Mouse (Mus musculus): ENCODE measurements around the gene Homer3. TPM values are rescaled to one million over a fixed set of nuclear protein-coding genes. Genes with fewer than 3 reads are reported as not detected.

Homer3 gene
- polyA plus RNA-seq, 1 experiment from 2014 or later, result 4.7 TPM

- Histone ChIP-seq H3K36me3 (ENCODE audit: control insufficient read depth, insufficient read depth) (peaks cover 87% of the 10 kb centered on the region), H3K4me2 (ENCODE audit: low read depth, low read length) (no peak overlapping the region), H3K27ac (ENCODE audit: low read length) (no peak overlapping the region), H3K4me3 (ENCODE audit: low read depth, low read length) (no peak overlapping the region), H3K9me3 (replicated peaks; ENCODE audit: control insufficient read depth, low read length) (no peaks in the 10 kb centered on the region), H3K4me1 (ENCODE audit: control insufficient read depth, low read depth, low read length) (peaks cover 14% of the 10 kb centered on the region), H3K27me3 (ENCODE audit: control insufficient read depth, insufficient read depth, low read depth, low read length) (no peaks in the 10 kb centered on the region), H3K9ac (ENCODE audit: low read depth, low read length) (no peak overlapping the region)
- no peak for ATAC-seq (ENCODE audit: low read depth)
- WGBS (ENCODE audit: insufficient replicate concordance), result 91% methylated on average over 7 of the region's 7 CpGs
These were observed 58.0 kb downstream of the Homer3 start for GRCm38 (mm10) chr8:70340659-70341058.

- WGBS (ENCODE audit: insufficient replicate concordance), result 86% methylated on average over 14 of the region's 14 CpGs
- Histone ChIP-seq H3K4me1 (ENCODE audit: control insufficient read depth, low read depth, low read length) (peaks cover 24% of the 10 kb centered on the region), H3K36me3 (ENCODE audit: control insufficient read depth, insufficient read depth) (peaks cover 78% of the 10 kb centered on the region), H3K4me2 (ENCODE audit: low read depth, low read length) (no peak overlapping the region), H3K4me3 (ENCODE audit: low read depth, low read length) (no peak overlapping the region), H3K9me3 (replicated peaks; ENCODE audit: control insufficient read depth, low read length) (no peaks in the 10 kb centered on the region), H3K27ac (ENCODE audit: low read length) (no peak overlapping the region), H3K27me3 (ENCODE audit: control insufficient read depth, insufficient read depth, low read depth, low read length) (no peaks in the 10 kb centered on the region), H3K9ac (ENCODE audit: low read depth, low read length) (no peak overlapping the region)
- ATAC-seq (ENCODE audit: low read depth), result no peak
These were observed 59.4 kb downstream of the Homer3 start for GRCm38 (mm10) chr8:70342007-70342406.

GRCm38 (mm10) chr8:70343076-70343475 is 60.4 kb downstream of the Homer3 start:
- Histone ChIP-seq H3K9ac (ENCODE audit: low read depth, low read length) (no peak overlapping the region), H3K36me3 (ENCODE audit: control insufficient read depth, insufficient read depth) (peaks cover 67% of the 10 kb centered on the region), H3K27me3 (ENCODE audit: control insufficient read depth, insufficient read depth, low read depth, low read length) (no peaks in the 10 kb centered on the region), H3K4me2 (ENCODE audit: low read depth, low read length) (no peak overlapping the region), H3K27ac (ENCODE audit: low read length) (no peak overlapping the region), H3K4me1 (ENCODE audit: control insufficient read depth, low read depth, low read length) (peaks cover 28% of the 10 kb centered on the region), H3K4me3 (ENCODE audit: low read depth, low read length) (no peak overlapping the region), H3K9me3 (replicated peaks; ENCODE audit: control insufficient read depth, low read length) (no peaks in the 10 kb centered on the region)
- ATAC-seq (ENCODE audit: low read depth), result no peak
- 91% methylated on average over 7 of the region's 7 CpGs for WGBS (ENCODE audit: insufficient replicate concordance)

GRCm38 (mm10) chr8:70343696-70344095 is 61.1 kb downstream of the Homer3 start:
- peaks cover 61% of the 10 kb centered on the region for H3K36me3 ChIP-seq (ENCODE audit: control insufficient read depth, insufficient read depth)
- peaks cover 35% of the 10 kb centered on the region for H3K4me1 ChIP-seq (ENCODE audit: control insufficient read depth, low read depth, low read length)
- no peak overlapping the region for H3K4me2 ChIP-seq (ENCODE audit: low read depth, low read length)
- no peak overlapping the region for H3K9ac ChIP-seq (ENCODE audit: low read depth, low read length)
- H3K27ac ChIP-seq (ENCODE audit: low read length), result no peak overlapping the region
- no peaks in the 10 kb centered on the region for H3K27me3 ChIP-seq (ENCODE audit: control insufficient read depth, insufficient read depth, low read depth, low read length)
- ATAC-seq (ENCODE audit: low read depth), result 0 out of 2 replicates have a peak, but pooled peaks have one; percentile 23
- WGBS (ENCODE audit: insufficient replicate concordance), result 61% methylated on average over 6 of the region's 6 CpGs
- no peaks in the 10 kb centered on the region for H3K9me3 ChIP-seq (replicated peaks; ENCODE audit: control insufficient read depth, low read length)
- H3K4me3 ChIP-seq (ENCODE audit: low read depth, low read length), result no peak overlapping the region

Other genes with a start within 250 kb of the Homer3 start
- 21.7 and 22.6 TPM in 2 replicates for gene Mau2, start 240.1 kb upstream of the Homer3 start, polyA plus RNA-seq (2015; fragmentation: Nextera tagmentation; extraction: Ambion mirVana)
- 14.7 and 14.9 TPM in 2 replicates for gene Sugp1, start 240.0 kb upstream of the Homer3 start, polyA plus RNA-seq (2015; fragmentation: Nextera tagmentation; extraction: Ambion mirVana)
- gene Tm6sf2, start 209.9 kb upstream of the Homer3 start, polyA plus RNA-seq (2015; fragmentation: Nextera tagmentation; extraction: Ambion mirVana), result 1.8 and 3.0 TPM in 2 replicates
- 0.04 TPM in 1 of 2 replicates, not detected in the other for gene Hapln4, start 199.4 kb upstream of the Homer3 start, polyA plus RNA-seq (2015; fragmentation: Nextera tagmentation; extraction: Ambion mirVana)
- 0.04 TPM in 1 of 2 replicates, not detected in the other for gene Ncan, start 162.0 kb upstream of the Homer3 start, polyA plus RNA-seq (2015; fragmentation: Nextera tagmentation; extraction: Ambion mirVana)
- gene Nr2c2ap, start 151.5 kb upstream of the Homer3 start, polyA plus RNA-seq (2015; fragmentation: Nextera tagmentation; extraction: Ambion mirVana), result 12.6 and 13.2 TPM in 2 replicates
- 7.4 TPM in 2 replicates for gene Rfxank, start 143.7 kb upstream of the Homer3 start, polyA plus RNA-seq (2015; fragmentation: Nextera tagmentation; extraction: Ambion mirVana)
- gene Borcs8, start 143.3 kb upstream of the Homer3 start, polyA plus RNA-seq (2015; fragmentation: Nextera tagmentation; extraction: Ambion mirVana), result 21.4 and 23.4 TPM in 2 replicates
- not detected in 2 replicates for gene Mef2b, start 143.1 kb upstream of the Homer3 start, polyA plus RNA-seq (2015; fragmentation: Nextera tagmentation; extraction: Ambion mirVana)
- gene Tmem161a, start 110.5 kb upstream of the Homer3 start, polyA plus RNA-seq (2015; fragmentation: Nextera tagmentation; extraction: Ambion mirVana), result 26.8 and 28.4 TPM in 2 replicates
- 8.4 and 12.0 TPM in 2 replicates for gene Slc25a42, start 70.5 kb upstream of the Homer3 start, polyA plus RNA-seq (2015; fragmentation: Nextera tagmentation; extraction: Ambion mirVana)
- 10.8 and 11.9 TPM in 2 replicates for gene Sugp2, start 48.6 kb upstream of the Homer3 start, polyA plus RNA-seq (2015; fragmentation: Nextera tagmentation; extraction: Ambion mirVana)
- 12.1 and 12.7 TPM in 2 replicates for gene Armc6, start 48.4 kb upstream of the Homer3 start, polyA plus RNA-seq (2015; fragmentation: Nextera tagmentation; extraction: Ambion mirVana)
- gene Ddx49, start 19.7 kb downstream of the Homer3 start, polyA plus RNA-seq (2015; fragmentation: Nextera tagmentation; extraction: Ambion mirVana), result 19.8 and 21.1 TPM in 2 replicates
- gene Cope, start 19.7 kb downstream of the Homer3 start, polyA plus RNA-seq (2015; fragmentation: Nextera tagmentation; extraction: Ambion mirVana), result 195 and 209 TPM in 2 replicates
- gene Cers1, start 32.9 kb downstream of the Homer3 start, polyA plus RNA-seq (2015; fragmentation: Nextera tagmentation; extraction: Ambion mirVana), result 0.05 and 0.24 TPM in 2 replicates
- gene Gdf1, start 47.0 kb downstream of the Homer3 start, polyA plus RNA-seq (2015; fragmentation: Nextera tagmentation; extraction: Ambion mirVana), result 0.18 and 0.34 TPM in 2 replicates
- gene Upf1, start 70.5 kb downstream of the Homer3 start, polyA plus RNA-seq (2015; fragmentation: Nextera tagmentation; extraction: Ambion mirVana), result 5.5 and 5.6 TPM in 2 replicates
- gene Comp, start 90.7 kb downstream of the Homer3 start, polyA plus RNA-seq (2015; fragmentation: Nextera tagmentation; extraction: Ambion mirVana), result 1.3 and 1.6 TPM in 2 replicates
- gene Crtc1, start 156.8 kb downstream of the Homer3 start, polyA plus RNA-seq (2015; fragmentation: Nextera tagmentation; extraction: Ambion mirVana), result 3.4 and 3.9 TPM in 2 replicates
- 5.6 and 7.1 TPM in 2 replicates for gene Klhl26, start 194.1 kb downstream of the Homer3 start, polyA plus RNA-seq (2015; fragmentation: Nextera tagmentation; extraction: Ambion mirVana)
- gene Tmem59l, start 204.5 kb downstream of the Homer3 start, polyA plus RNA-seq (2015; fragmentation: Nextera tagmentation; extraction: Ambion mirVana), result not detected in 2 replicates
- 0.83 and 1.3 TPM in 2 replicates for gene Crlf1, start 210.3 kb downstream of the Homer3 start, polyA plus RNA-seq (2015; fragmentation: Nextera tagmentation; extraction: Ambion mirVana)
- gene Rex1bd, start 223.9 kb downstream of the Homer3 start, polyA plus RNA-seq (2015; fragmentation: Nextera tagmentation; extraction: Ambion mirVana), result 53.7 and 55.6 TPM in 2 replicates
- 490 and 558 TPM in 2 replicates for gene Uba52, start 228.0 kb downstream of the Homer3 start, polyA plus RNA-seq (2015; fragmentation: Nextera tagmentation; extraction: Ambion mirVana)
- 155 and 158 TPM in 2 replicates for gene Fkbp8, start 244.9 kb downstream of the Homer3 start, polyA plus RNA-seq (2015; fragmentation: Nextera tagmentation; extraction: Ambion mirVana)
- 27.6 and 29.0 TPM in 2 replicates for gene Kxd1, start 245.1 kb downstream of the Homer3 start, polyA plus RNA-seq (2015; fragmentation: Nextera tagmentation; extraction: Ambion mirVana)

Measured in liver, embryonic 16.5 days (tissue).